Mouse (Mus musculus) left cerebral cortex, postnatal 10 days (tissue): Measurements from ENCODE around the gene Agap1. TPM values are rescaled to one million over a fixed set of nuclear protein-coding genes. Genes with fewer than 3 reads are reported as not detected.

Experiments
- DNase-seq, 2 experiments: peaks; one replicate each; pipeline ENCODE4 v3.0.0; 2021 to 2022; ENCODE audit warnings: low spot score in 2 of 2, mixed read lengths in 1 of 2; ENCODE audit errors: extremely low spot score in 1 of 2
- intact Hi-C: fragments of 180-260 bp; cut with DNase I; formaldehyde crosslinking; loops from one replicate; pipeline ENCODE4 v1.15.1; 2025
- total RNA-seq, 2 experiments: library from RNA; stranded (reverse); gene quantifications; 2 replicates each; pipeline ENCODE4 v1.2.3; 2021

Agap1 gene
- total RNA-seq, 2 experiments from 2014 or later: 300 to 303 TPM

GRCm38 (mm10) chr1:89750921-89751320 lies 296.3 kb downstream of the Agap1 start:
- intact Hi-C loops: no loop called here

GRCm38 (mm10) chr1:89751344-89751743 lies 296.7 kb downstream of the Agap1 start:
- intact Hi-C loops: no loop called here
- DNase-seq: no peak

More at GRCm38 (mm10) chr1:89750921-89751320, 296.3 kb downstream of the Agap1 start:
- no peak for DNase-seq

GRCm38 (mm10) chr1:89752659-89753058 lies 298.1 kb downstream of the Agap1 start:
- intact Hi-C loops: no loop called here
- no peak for DNase-seq

- intact Hi-C loops: no loop called here
These were observed 300.8 kb downstream of the Agap1 start for GRCm38 (mm10) chr1:89755358-89755757.

GRCm38 (mm10) chr1:89756387-89756786 lies 301.8 kb downstream of the Agap1 start:
- intact Hi-C loops: no loop called here

More at GRCm38 (mm10) chr1:89755358-89755757, 300.8 kb downstream of the Agap1 start:
- DNase-seq: no peak

GRCm38 (mm10) chr1:89757545-89757944 lies 302.9 kb downstream of the Agap1 start:
- DNase-seq: no peak
- intact Hi-C loops: no loop called here

More at GRCm38 (mm10) chr1:89756387-89756786, 301.8 kb downstream of the Agap1 start:
- no peak for DNase-seq

GRCm38 (mm10) chr1:89763912-89764311 lies 309.3 kb downstream of the Agap1 start:
- DNase-seq: no peak
- intact Hi-C loops: no loop called here

- no peak for DNase-seq
- intact Hi-C loops: no loop called here
These were observed 312.3 kb downstream of the Agap1 start for GRCm38 (mm10) chr1:89766891-89767290.

GRCm38 (mm10) chr1:89769641-89770040 lies 315.0 kb downstream of the Agap1 start:
- DNase-seq: no peak
- intact Hi-C loops: no loop called here

- no peak for DNase-seq
- intact Hi-C loops: no loop called here
These were observed 315.7 kb downstream of the Agap1 start for GRCm38 (mm10) chr1:89770298-89770697.

- no peak for DNase-seq
- intact Hi-C loops: no loop called here
These were observed 321.1 kb downstream of the Agap1 start for GRCm38 (mm10) chr1:89775750-89776149.

GRCm38 (mm10) chr1:89780675-89781074 lies 326.1 kb downstream of the Agap1 start:
- DNase-seq: no peak
- intact Hi-C loops: no loop called here

GRCm38 (mm10) chr1:89781861-89782260 lies 327.3 kb downstream of the Agap1 start:
- intact Hi-C loops: no loop called here
- DNase-seq: no peak

GRCm38 (mm10) chr1:89786793-89787192 lies 332.2 kb downstream of the Agap1 start:
- DNase-seq: no peak
- intact Hi-C loops: no loop called here

- DNase-seq: no peak
- intact Hi-C loops: no loop called here
These were observed 344.1 kb downstream of the Agap1 start for GRCm38 (mm10) chr1:89798724-89799123.

- DNase-seq: peak in 1 of 2 experiments; percentile 27
- intact Hi-C loops: no loop called here
These were observed 346.9 kb downstream of the Agap1 start for GRCm38 (mm10) chr1:89801506-89801905.

GRCm38 (mm10) chr1:89804981-89805380 lies 350.4 kb downstream of the Agap1 start:
- DNase-seq: no peak
- intact Hi-C loops: no loop called here

GRCm38 (mm10) chr1:89812816-89813215 lies 358.2 kb downstream of the Agap1 start:
- intact Hi-C loops: no loop called here
- no peak for DNase-seq

- intact Hi-C loops: no loop called here
- DNase-seq: peak in 1 of 2 experiments; percentile 29
These were observed 362.0 kb downstream of the Agap1 start for GRCm38 (mm10) chr1:89816487-89817206.

GRCm38 (mm10) chr1:89821822-89822221 lies 367.2 kb downstream of the Agap1 start:
- intact Hi-C loops: no loop called here
- no peak for DNase-seq

- intact Hi-C loops: no loop called here
- no peak for DNase-seq
These were observed 367.8 kb downstream of the Agap1 start for GRCm38 (mm10) chr1:89822431-89822830.
